Mouse (Mus musculus): ENCODE measurements around the gene Numb. TPM values are rescaled to one million over a fixed set of nuclear protein-coding genes. Genes with fewer than 3 reads are reported as not detected.

Gene Numb
- polyA plus RNA-seq, 1 experiment from 2014 or later = 12.9 TPM

- no peak for ATAC-seq
- Histone ChIP-seq H3K9ac (ENCODE audit: low read length) (no peak overlapping the region), H3K27me3 (replicated peaks; ENCODE audit: control insufficient read depth, insufficient read depth, low read length) (no peaks in the 10 kb centered on the region), H3K9me3 (replicated peaks; ENCODE audit: control insufficient read depth, low read length) (no peaks in the 10 kb centered on the region), H3K4me2 (ENCODE audit: low read length) (no peak overlapping the region), H3K4me3 (ENCODE audit: low read depth, low read length) (no peak overlapping the region), H3K27ac (ENCODE audit: low read depth, low read length) (no peak overlapping the region), H3K4me1 (ENCODE audit: control insufficient read depth, insufficient read depth, low read length) (no peaks in the 10 kb centered on the region), H3K36me3 (ENCODE audit: control insufficient read depth, insufficient read depth, low read length) (no peaks in the 10 kb centered on the region)
- WGBS = 63% methylated on average over 12 of the region's 12 CpGs
- no peak for DNase-seq (ENCODE audit: low spot score)
Observed at GRCm38 (mm10) chr12:83775621-83776020, 146.1 kb downstream of the Numb start.

GRCm38 (mm10) chr12:83770418-83771256 is 151.1 kb downstream of the Numb start:
- peaks cover 5% of the 10 kb centered on the region; the same call in 1 of the 2 replicates for H3K4me1 ChIP-seq (ENCODE audit: control insufficient read depth, insufficient read depth, low read length)
- DNase-seq (ENCODE audit: low spot score) (peak; percentile 79), ATAC-seq (peak; percentile 63)
- 5% methylated on average over 25 of the region's 25 CpGs for WGBS
- H3K4me2 ChIP-seq (ENCODE audit: low read length) = peak overlapping the region; percentile 31; the same call in 1 of the 2 replicates
- H3K27me3 ChIP-seq (replicated peaks; ENCODE audit: control insufficient read depth, insufficient read depth, low read length) = no peaks in the 10 kb centered on the region
- no peak overlapping the region for H3K4me3 ChIP-seq (ENCODE audit: low read depth, low read length)
- no peaks in the 10 kb centered on the region for H3K9me3 ChIP-seq (replicated peaks; ENCODE audit: control insufficient read depth, low read length)
- no peaks in the 10 kb centered on the region for H3K36me3 ChIP-seq (ENCODE audit: control insufficient read depth, insufficient read depth, low read length)
- H3K9ac ChIP-seq (ENCODE audit: low read length) = peak overlapping the region; percentile 25; the same call in 1 of the 2 replicates
- H3K27ac ChIP-seq (ENCODE audit: low read depth, low read length) = no peak overlapping the region

- no peak for ATAC-seq
- 88% methylated on average over 14 of the region's 14 CpGs for WGBS
- H3K4me3 ChIP-seq (ENCODE audit: low read depth, low read length) = no peak overlapping the region
Observed at GRCm38 (mm10) chr12:83768235-83768899, 153.4 kb downstream of the Numb start.

GRCm38 (mm10) chr12:83767833-83768232 is 153.9 kb downstream of the Numb start:
- no peak overlapping the region for H3K4me2 ChIP-seq (ENCODE audit: low read length)
- no peaks in the 10 kb centered on the region for H3K36me3 ChIP-seq (ENCODE audit: control insufficient read depth, insufficient read depth, low read length)
- H3K27me3 ChIP-seq (replicated peaks; ENCODE audit: control insufficient read depth, insufficient read depth, low read length) = no peaks in the 10 kb centered on the region
- ATAC-seq (no peak), DNase-seq (ENCODE audit: low spot score) (no peak)
- H3K4me1 ChIP-seq (ENCODE audit: control insufficient read depth, insufficient read depth, low read length) = peaks cover 19% of the 10 kb centered on the region
- no peaks in the 10 kb centered on the region for H3K9me3 ChIP-seq (replicated peaks; ENCODE audit: control insufficient read depth, low read length)
- no peak overlapping the region for H3K4me3 ChIP-seq (ENCODE audit: low read depth, low read length)
- no peak overlapping the region for H3K9ac ChIP-seq (ENCODE audit: low read length)
- WGBS = 62% methylated on average over 9 of the region's 9 CpGs
- H3K27ac ChIP-seq (ENCODE audit: low read depth, low read length) = no peak overlapping the region

More at GRCm38 (mm10) chr12:83768235-83768899, 153.4 kb downstream of the Numb start:
- Histone ChIP-seq H3K9ac (ENCODE audit: low read length) (no peak overlapping the region), H3K27ac (ENCODE audit: low read depth, low read length) (no peak overlapping the region), H3K4me2 (ENCODE audit: low read length) (no peak overlapping the region), H3K4me1 (ENCODE audit: control insufficient read depth, insufficient read depth, low read length) (peaks cover 15% of the 10 kb centered on the region), H3K27me3 (replicated peaks; ENCODE audit: control insufficient read depth, insufficient read depth, low read length) (no peaks in the 10 kb centered on the region), H3K36me3 (ENCODE audit: control insufficient read depth, insufficient read depth, low read length) (no peaks in the 10 kb centered on the region), H3K9me3 (replicated peaks; ENCODE audit: control insufficient read depth, low read length) (no peaks in the 10 kb centered on the region)
- DNase-seq (ENCODE audit: low spot score) = no peak

- Histone ChIP-seq H3K36me3 (ENCODE audit: control insufficient read depth, insufficient read depth, low read length) (no peaks in the 10 kb centered on the region), H3K27ac (ENCODE audit: low read depth, low read length) (no peak overlapping the region), H3K4me2 (ENCODE audit: low read length) (no peak overlapping the region), H3K4me3 (ENCODE audit: low read depth, low read length) (no peak overlapping the region), H3K4me1 (ENCODE audit: control insufficient read depth, insufficient read depth, low read length) (peaks cover 19% of the 10 kb centered on the region), H3K27me3 (replicated peaks; ENCODE audit: control insufficient read depth, insufficient read depth, low read length) (no peaks in the 10 kb centered on the region), H3K9me3 (replicated peaks; ENCODE audit: control insufficient read depth, low read length) (no peaks in the 10 kb centered on the region), H3K9ac (ENCODE audit: low read length) (no peak overlapping the region)
- ATAC-seq (no peak), DNase-seq (ENCODE audit: low spot score) (no peak)
- 86% methylated on average over 13 of the region's 13 CpGs for WGBS
Observed at GRCm38 (mm10) chr12:83765965-83766603, 155.7 kb downstream of the Numb start.

- WGBS = 81% methylated on average over 10 of the region's 10 CpGs
- H3K4me2 ChIP-seq (ENCODE audit: low read length) = peak overlapping the region; percentile 61; the same call in 1 of the 2 replicates
Observed at GRCm38 (mm10) chr12:83764519-83764918, 157.2 kb downstream of the Numb start.

GRCm38 (mm10) chr12:83764044-83764365 is 157.7 kb downstream of the Numb start:
- ATAC-seq = peak; percentile 48
- Histone ChIP-seq H3K4me3 (ENCODE audit: low read depth, low read length) (peak overlapping the region; percentile 19), H3K4me2 (ENCODE audit: low read length) (peak overlapping the region; percentile 61), H3K27ac (ENCODE audit: low read depth, low read length) (no peak overlapping the region), H3K4me1 (ENCODE audit: control insufficient read depth, insufficient read depth, low read length) (peaks cover 14% of the 10 kb centered on the region), H3K9me3 (replicated peaks; ENCODE audit: control insufficient read depth, low read length) (no peaks in the 10 kb centered on the region), H3K9ac (ENCODE audit: low read length) (peak overlapping the region; percentile 43; the same call in 1 of the 2 replicates), H3K27me3 (replicated peaks; ENCODE audit: control insufficient read depth, insufficient read depth, low read length) (no peaks in the 10 kb centered on the region), H3K36me3 (ENCODE audit: control insufficient read depth, insufficient read depth, low read length) (no peaks in the 10 kb centered on the region)
- DNase-seq (ENCODE audit: low spot score) = peak; percentile 13
- 13% methylated on average over 14 of the region's 14 CpGs for WGBS

More at GRCm38 (mm10) chr12:83764519-83764918, 157.2 kb downstream of the Numb start:
- Histone ChIP-seq H3K36me3 (ENCODE audit: control insufficient read depth, insufficient read depth, low read length) (no peaks in the 10 kb centered on the region), H3K9me3 (replicated peaks; ENCODE audit: control insufficient read depth, low read length) (no peaks in the 10 kb centered on the region), H3K9ac (ENCODE audit: low read length) (no peak overlapping the region), H3K27ac (ENCODE audit: low read depth, low read length) (no peak overlapping the region), H3K4me3 (ENCODE audit: low read depth, low read length) (0 out of 2 replicates have a peak overlapping the region, but pooled peaks have one; percentile 19), H3K27me3 (replicated peaks; ENCODE audit: control insufficient read depth, insufficient read depth, low read length) (no peaks in the 10 kb centered on the region), H3K4me1 (ENCODE audit: control insufficient read depth, insufficient read depth, low read length) (peaks cover 14% of the 10 kb centered on the region)
- DNase-seq (ENCODE audit: low spot score) (no peak), ATAC-seq (no peak)

GRCm38 (mm10) chr12:83763311-83764043 is 158.3 kb downstream of the Numb start, which contains the start of gene Papln:
TSS of gene Papln (plus strand) at chr12:83763634.
- WGBS = 13% methylated on average over 27 of the region's 31 CpGs

More at GRCm38 (mm10) chr12:83763311-83764043, 158.3 kb downstream of the Numb start, which contains the start of gene Papln:
- Histone ChIP-seq H3K9ac (ENCODE audit: low read length) (peak within 1 kb of the TSS; percentile 43), H3K36me3 (ENCODE audit: control insufficient read depth, insufficient read depth, low read length) (no peaks in the 10 kb centered on the region), H3K27me3 (replicated peaks; ENCODE audit: control insufficient read depth, insufficient read depth, low read length) (no peaks in the 10 kb centered on the region), H3K27ac (ENCODE audit: low read depth, low read length) (no peak within 1 kb of the TSS), H3K9me3 (replicated peaks; ENCODE audit: control insufficient read depth, low read length) (no peaks in the 10 kb centered on the region), H3K4me2 (ENCODE audit: low read length) (peak within 1 kb of the TSS; percentile 61), H3K4me1 (ENCODE audit: control insufficient read depth, insufficient read depth, low read length) (peaks cover 14% of the 10 kb centered on the region), H3K4me3 (ENCODE audit: low read depth, low read length) (peak within 1 kb of the TSS; percentile 19)
- DNase-seq (ENCODE audit: low spot score) (peak; percentile 66), ATAC-seq (peak; percentile 69)
